Mouse (Mus musculus) cerebellum, adult 11-12 months (tissue): Measurements from ENCODE around the gene Fndc7.
A peak's percentile ranks its signal among the peaks of the same experiment; 100 is the strongest.

Experiments
- DNase-seq: peaks from one replicate; pipeline ENCODE4 v3.0.0; 2022

Gene Fndc7

DNA sequence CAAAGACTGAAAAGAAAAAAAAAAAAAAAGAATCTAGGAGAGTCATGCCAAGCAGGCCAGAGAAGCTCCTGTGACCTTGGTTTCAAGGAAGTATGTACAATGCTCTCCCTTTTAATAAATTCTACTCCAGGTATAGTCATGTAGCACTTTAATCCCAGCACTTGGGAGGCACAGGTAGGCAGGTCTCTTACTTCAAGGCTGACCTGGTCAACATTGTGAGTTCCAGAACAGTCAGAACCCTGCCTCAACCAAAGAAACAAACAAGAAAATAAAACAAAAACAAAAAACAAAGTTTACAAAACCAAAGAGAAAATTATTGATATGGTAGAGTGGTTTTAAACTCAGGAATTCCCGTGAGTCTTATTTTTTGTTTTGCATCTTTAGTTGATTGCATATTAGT, at the start of gene Fndc7:
TSS of gene Fndc7 (minus strand) at position 101 of the 400 bp plus-strand sequence.
- no peak for DNase-seq

DNA sequence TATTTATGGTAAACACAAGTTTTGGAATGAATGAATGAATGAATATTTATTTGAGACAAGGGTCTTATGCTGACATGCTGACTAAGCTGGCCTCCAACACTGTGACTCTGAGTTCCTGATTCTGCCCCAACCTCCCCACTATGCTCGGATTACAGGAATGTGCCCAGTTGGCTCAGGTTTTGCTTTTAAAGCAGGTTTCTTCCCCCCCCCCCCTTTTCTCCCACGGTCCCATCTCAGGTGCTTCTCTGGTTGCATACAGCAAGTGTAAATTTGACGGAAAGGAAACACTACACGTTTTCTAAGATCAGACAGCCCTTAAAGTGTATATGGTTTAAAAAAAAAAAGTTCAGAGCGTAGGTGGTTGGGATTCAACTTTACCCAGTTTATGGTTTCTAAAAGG, 49.8 kb upstream of the Fndc7 start, which contains the start of gene Henmt1:
TSS of gene Henmt1 (plus strand) at position 301 of the 400 bp plus-strand sequence.
- DNase-seq = no peak

DNA sequence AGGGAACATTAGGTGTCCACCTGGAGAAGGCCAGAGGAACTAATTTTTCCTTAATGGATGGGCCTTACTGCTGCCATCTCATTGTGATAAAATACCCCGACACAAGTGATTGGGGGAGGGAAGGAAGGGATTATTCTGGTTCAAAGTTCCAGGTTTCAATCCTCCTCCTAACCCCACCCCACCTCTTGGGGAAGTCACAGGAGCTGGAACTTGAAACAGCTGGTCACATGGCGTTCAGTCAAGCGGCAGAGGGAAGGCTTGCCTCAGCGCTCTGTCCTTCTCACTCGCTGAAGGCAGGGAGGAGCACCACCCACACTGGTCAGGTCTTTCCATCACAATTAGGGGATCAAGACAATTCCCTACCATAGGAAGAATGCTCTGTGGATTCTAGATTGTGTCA, 48.9 kb upstream of the Fndc7 start:
- no peak for DNase-seq

DNA sequence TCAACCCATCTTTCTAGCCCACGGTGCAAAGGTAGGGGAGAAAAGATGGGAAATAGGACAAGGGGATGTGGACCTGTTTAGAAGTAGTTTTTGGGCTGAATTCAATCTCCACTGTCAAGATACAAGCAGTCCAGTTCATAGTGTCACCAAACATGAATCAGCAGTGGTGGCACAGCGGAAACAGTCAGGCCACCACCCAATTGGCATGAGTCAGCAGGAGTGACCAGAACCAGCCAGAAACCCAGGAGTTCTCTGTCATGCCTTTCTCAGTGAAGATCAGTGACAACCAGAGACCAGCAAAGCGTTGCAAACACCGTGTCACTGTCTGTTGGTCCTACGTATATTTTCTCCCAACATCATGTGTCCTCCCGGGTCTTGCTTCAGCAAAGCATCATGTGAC, 43.7 kb upstream of the Fndc7 start:
- DNase-seq = no peak

DNA sequence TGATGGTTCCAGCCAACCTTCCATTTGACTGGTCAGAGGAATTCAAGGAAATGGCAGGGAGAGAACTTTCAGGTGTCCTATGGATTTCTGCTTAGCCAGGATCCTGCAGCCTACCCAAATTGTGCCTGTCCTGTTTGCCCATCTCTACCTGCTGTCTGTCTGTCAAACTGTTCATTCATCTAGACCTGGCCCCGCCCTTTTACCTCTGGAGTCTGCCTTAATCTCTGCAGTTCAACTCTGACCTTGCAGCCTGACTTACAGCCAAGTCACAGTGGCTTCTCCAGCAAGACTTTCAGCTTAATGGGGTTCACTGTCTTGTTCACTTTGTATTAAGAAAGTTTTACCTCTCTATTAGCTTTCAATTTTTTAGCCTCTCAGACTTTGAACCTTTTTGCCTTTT, 36.5 kb upstream of the Fndc7 start:
- no peak for DNase-seq

DNA sequence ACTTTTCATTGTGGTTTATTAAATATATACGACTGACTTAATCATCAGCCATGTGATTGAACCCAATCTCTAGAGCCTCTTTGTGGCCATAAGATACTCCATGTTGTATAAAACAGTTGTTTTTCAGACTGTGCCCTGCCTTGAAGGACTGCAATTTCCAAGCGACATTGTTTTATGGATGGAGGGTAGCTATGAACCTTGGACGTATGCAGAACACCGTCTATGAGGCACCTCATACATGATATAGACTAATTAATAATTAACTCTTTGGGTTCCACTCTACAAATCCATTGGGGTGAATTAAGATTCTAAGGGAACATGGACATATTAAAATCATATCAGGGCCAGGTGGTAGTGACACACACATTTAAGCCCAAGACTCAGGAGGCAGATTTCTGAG, 35.9 kb upstream of the Fndc7 start:
- DNase-seq = no peak

DNA sequence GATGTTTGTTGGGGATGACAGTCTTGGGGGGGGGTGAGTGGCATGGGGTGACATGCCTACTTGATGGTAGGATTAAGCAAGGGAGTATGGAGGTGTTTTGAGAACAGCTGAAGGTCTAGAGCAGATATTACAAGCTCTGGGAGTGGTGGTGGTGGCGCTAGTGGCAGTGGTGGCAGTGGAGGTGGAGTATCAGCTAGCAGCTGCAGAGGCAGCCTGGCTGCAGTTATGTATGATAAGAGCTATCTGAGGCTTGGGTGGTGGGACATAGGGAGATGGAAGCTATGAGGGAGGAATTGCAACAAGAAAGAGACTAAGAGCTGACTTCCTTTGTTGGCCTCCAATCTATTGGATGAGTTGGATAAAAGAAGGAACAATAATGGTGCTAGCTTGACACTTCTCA, 32.0 kb upstream of the Fndc7 start:
- DNase-seq = no peak

DNA sequence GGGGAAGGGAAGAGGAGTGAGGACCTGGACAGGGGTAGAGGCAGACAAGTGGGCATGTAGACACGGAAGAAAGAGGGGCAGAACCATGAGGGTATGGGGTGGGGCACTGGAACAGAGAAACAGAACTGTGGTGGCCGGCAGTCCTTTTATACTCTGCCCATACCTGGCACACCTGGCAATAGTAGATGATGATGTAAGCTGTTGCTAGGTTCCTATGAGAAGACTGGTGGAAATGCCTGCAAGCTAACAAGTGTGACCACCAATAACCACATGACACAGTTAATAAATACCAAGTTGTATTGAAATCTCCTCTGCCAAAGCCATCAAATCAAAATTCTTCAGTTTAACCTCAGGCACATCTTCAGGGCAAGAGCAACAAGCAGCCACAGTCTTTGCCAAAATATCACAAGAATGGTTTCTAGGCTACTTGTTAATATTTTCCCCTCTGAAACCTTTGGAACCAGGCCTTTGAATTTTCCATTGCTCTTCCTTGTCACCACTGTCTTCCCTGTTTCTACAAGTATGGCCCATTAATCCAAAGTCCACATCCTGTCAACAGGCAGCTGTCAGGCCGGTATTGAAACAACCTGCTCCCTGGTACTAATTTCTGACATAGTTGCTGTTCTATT, 30.7 kb upstream of the Fndc7 start:
- no peak for DNase-seq

DNA sequence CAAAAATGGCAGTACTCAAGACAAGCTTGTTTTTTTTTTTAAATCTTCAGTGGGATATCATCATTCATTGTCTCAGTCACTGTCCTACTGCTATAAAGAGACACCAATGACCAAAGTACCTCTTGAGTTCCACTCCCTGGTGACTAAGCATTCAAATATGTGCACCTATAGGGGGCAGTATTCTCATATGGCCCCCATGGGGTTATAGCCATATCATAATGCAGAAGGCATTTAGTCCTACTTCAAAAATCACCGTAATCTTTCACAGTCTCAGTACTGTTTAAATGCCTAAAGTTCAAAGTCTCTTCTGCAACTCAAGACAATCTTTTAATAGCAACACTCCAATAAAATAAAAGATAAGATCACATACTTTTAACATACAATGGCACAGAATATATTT, 29.0 kb upstream of the Fndc7 start:
- no peak for DNase-seq

DNA sequence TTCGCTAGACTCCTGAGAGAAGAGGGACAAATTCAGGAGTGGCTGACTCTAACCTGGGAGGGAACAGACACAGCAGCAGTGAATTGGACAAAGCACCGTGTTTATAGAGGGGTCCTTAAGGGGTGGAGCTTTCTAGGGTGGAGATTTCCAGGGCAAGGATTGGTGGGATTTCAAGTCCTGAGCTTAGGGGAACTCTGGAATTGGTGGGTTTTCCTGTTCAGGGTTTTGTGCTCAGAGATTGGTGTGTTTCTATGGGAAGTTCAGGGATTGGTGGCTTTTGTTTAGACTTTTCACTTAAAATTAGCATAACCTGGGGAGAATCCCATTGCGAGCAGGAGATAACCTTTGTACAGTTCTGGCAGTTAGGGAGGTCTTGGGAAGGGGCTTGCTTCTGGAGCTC, 28.2 kb upstream of the Fndc7 start:
- no peak for DNase-seq

DNA sequence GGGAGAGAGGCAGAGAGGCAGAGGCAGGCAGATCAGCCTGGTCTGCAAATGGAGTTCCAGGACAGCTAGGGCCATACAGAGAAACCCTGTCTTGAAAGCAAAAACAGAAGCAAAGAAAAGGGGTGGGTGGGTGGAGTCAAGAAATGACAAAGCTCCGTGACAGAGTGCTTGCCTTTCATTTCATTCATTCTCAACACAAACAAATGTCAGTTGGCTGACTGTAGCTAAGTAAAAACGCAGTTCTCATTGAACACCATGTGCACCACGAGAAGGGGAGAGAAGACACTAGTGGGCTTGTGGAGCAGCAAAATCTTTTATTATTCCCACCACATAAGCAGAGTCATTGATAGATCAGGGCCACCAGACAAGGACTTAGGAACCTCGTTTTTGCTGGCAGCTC, 27.0 kb upstream of the Fndc7 start:
- no peak for DNase-seq

DNA sequence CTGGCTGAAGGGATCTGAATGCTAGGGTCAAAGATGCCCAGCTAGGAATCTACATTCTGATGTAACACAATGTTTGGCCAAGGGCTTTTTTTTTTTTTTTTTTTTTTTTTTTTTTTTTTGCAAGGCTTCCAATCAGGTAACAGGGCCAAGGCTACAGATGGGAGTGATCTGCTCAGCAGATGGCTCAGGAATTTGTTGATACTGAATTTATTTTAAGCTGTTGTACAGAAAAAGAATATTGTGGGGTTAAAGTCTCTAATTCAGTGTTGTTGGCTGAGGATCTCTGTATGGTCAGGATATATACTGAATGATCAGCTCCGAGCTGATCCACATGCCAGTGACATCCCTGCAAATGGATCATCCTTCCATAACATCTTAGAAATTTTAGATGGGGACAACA, 26.2 kb upstream of the Fndc7 start:
- peak; percentile 67 for DNase-seq

DNA sequence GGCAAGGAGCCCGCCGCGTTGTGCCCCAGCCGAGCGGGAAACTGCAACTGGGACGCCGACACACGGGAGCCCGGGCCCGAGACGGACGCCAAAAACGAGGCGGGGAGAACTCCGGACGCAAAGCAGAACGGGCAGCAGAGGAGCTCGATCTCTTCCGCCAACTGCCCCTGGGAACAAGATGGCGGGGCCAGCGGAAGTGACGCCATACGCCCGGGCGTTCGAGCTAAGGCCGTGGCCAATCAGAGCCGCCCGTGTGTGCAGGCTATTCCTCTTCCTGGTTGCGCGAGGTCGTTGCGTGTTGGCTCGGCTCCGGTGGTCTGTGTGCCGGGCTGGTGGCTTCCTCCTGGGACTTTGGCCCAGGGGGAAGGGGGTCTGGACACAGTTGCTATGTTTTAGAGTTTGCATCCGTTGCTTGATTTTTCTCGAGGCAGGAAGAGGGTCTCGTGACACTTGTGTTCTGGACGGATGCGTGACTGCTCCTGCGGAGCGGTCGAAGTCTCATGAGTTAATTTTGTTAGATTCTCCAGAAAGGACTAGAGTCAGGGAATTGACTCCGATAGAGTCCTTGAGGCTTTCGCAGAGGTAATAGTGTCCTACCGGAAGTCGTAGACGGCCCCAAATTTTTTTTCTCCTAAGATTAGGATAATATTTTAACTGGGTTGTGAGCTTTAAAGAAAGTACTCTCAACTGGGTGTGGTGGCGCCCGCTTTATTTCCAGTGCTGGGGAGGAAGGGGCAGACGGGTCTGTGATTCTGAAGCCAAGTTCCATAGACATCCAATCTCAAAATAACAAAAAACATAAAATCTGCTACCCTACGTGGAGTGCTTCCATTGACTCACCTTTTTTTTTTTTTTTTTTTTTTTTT, 22.0 kb upstream of the Fndc7 start, which contains the start of gene Prpf38b:
TSS of gene Prpf38b (minus strand) at position 180 of the 866 bp plus-strand sequence.
- peak; percentile 95 for DNase-seq

DNA sequence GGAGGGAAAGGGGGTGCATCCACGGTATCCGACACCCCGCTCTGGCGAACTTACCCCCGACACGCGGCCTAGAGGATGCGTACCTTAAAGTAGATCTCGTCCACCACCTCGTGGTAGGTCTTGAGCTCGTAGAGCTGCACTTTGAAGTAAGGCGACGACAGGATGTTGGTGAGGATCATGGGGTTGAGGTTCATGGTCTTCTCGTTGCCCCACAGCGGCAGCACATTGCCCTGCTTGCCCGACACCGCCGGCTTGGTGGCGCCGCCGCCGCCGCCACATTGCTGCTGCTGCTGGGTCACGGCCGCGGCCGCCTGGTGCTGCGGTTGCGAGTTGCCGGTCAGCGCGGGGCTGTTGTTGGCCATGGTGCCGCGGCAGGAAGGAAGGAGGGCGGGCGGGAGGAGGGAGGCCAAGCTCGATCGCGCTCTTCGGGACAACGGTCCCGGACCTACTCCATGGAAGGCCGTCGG, 21.3 kb upstream of the Fndc7 start:
- DNase-seq = peak; percentile 76

DNA sequence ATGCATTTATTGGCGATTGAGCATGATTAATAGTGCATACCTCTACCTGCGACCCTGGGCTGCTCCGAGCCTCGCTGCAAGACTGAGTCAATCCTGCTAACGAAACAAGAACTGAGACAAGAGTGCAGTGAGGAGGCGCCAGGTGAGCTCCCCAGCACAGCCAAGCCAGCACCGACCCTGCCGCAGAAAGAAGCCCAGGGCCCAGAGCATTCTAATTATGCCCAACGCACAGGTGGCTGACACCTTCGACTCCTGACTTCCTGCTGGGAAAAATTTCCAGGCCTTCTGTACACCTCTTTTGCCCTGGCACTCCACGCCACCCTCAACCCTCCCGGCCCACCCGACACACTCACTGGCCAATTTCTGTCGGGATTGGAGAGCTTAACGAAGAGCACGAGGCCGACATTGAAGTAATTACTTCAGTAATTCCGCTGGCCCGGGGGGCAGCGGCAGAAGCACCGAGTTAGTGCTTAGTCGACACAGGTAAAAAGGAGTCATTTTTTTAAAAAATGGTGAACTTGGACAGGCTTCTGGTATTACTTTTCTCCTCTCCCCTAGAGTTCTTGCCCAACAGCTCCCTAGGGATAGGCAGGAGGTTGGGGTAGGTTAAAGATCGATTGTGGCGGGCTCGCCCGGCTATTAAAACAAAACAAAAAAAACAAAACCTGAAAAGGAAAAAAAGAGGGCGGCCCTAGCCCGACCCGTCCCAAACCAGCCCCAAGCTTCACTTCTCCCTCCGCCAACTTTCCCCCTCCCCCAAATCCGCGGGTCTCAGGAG, 20.7 kb upstream of the Fndc7 start:
- peak; percentile 89 for DNase-seq

DNA sequence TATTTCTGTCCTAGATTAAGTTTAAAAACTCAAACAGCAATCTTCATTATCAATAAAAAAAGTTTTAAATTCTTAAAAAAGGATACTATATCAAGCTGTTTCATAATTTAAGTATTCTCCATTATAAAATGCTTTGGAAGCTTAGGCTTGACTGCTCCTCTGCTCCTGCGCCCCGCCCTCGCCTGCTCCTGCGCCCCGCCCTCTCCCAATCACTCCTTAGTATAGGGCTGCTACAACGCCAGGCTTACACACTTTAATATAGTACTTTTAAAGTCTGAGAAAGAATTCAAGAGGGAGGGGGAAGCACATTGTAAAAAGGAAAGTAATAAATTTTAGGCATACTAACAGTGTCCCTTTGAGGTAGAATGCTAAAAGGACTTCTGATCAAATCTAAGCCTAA, 13.1 kb upstream of the Fndc7 start:
- DNase-seq = no peak

DNA sequence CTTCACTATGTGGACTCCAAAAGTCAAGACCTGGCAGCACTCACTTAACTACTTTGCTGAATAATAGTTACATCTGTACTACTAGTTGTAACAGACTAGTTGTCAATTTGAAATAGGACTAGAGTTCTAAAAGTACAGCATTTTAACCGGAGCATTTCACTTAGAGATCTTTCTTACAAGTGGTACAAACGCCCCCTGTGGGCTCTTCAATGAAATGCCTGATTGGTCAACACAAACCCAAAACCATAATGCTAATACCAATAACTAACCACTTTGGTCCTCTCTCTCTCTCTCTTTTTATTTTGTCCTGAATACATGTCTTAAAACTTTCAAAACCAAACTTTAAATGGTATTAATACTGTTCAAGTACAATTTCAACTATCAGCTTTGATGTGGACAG, 12.2 kb upstream of the Fndc7 start:
- no peak for DNase-seq

DNA sequence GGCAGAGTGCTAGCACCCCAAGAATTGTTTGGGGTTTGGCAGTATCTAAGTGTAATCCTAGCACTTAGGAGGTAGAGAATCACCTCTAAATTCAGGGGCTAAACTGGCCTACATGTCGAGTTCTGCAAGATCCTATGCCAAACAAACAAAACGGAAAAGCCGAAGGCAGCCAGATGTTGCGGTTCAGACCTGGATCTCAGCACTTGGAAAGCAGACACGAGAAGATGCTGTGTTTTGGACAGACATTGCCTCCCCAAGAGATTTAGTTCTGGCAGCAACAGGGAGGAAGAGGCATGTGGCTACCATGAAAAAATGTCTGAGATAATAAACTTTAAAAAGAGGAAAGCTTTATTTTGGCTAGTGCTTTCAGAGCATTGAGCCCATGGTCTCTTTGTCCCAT, 10.9 kb upstream of the Fndc7 start:
- no peak for DNase-seq

DNA sequence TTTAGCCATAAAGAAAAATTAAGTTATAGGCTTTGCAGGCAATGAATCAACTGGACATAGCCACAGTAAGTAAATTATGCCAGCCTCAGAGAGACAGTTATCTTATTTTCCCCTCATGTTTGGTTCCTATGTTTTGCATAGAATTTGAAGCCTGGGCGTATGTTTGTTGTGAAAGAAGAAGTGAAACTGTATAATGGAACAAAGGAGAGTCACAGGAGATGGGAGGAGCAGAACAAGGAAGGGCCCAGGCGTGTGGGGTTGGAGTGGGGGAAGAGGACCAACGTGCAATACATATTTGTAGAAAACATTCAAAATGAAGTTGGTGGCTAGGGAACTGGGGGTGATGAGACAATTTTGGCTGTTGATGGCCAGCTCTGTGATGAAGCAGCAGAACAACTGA, 10.3 kb upstream of the Fndc7 start:
- no peak for DNase-seq

DNA sequence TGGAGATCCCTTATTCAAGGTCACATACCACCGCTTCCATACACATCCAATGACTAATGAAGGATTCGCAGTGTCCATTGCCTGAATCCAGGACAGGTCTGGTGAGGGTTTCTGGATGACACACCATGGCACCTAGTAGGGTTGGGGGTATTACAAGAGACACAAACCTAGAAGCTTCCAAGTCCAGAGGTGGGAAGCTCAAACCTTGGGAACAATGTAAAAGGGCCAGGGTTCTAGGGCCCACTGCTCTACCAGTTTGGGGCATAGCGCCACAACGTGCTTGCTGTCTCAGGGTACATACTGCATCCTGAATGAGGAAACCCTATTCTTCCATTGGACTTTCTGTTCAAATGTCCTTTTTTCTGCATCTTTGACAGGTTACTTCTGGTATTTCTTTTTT, 8.8 kb upstream of the Fndc7 start:
- no peak for DNase-seq

DNA sequence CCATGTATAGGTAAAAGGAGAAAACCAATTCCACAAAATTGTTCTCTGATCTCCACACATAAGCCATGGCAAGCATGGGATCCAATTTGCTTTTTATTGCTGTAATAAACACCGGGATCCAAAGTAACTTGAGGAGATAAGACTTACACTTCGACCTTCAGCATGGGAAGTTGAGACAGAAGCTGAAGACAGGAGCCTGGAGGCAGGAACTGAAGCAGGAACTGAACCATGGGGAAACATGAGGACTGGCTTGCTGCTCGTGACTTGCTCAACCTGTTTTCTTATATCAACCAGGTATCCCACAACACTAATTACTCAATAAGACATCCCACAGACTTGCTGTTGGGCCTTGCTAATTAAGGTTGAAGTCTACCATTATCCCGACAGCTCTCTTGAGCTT, 3.1 kb upstream of the Fndc7 start:
- DNase-seq = no peak

DNA sequence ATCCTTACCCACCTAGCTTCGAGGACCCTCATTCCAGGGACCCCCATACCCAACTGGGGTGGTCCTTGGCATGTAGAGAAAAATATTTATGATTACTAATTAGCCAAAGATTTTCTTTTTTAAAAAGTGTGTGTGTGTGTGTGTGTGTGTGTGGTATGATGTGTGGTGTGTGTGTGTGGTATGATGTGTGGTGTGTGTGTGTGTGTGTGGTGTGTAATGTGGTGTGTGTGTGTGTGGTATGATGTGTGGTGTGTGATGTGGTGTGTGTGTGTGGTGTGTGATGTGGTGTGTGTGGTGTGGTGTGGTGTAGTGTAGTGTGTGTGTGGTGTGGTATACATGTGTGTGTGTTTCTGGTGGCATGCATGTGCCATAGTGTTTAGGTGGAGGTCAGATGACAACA, 2.3 kb upstream of the Fndc7 start:
- DNase-seq = no peak

DNA sequence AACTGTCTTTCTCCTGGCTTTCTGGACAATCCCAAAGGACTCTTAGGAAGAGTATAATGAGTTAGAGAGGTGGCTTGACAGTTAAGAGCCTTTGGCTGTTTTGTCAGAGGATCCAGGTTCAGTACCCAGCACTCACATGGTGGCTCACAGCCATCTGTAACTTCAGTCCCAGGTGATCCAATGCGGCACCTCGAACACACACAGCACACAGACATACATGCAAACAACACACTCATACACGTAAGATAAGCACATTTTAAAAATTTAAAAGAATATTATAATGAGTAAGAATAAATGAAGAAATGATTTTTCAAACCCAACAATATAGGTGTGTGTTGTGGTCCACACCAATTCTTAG, 2.2 kb downstream of the Fndc7 start:
- no peak for DNase-seq
